Mouse (Mus musculus) embryonic fibroblast, embryonic 13.5 days (primary cell): ENCODE results near the gene Zbtb6. TPM values are rescaled to one million over a fixed set of nuclear protein-coding genes. Genes with fewer than 3 reads are reported as not detected.

Experiments
- H3K27ac ChIP-seq: 2 replicates; pipeline ENCODE4 v1.5.1; 2012; ENCODE audit warnings: low read length, control low read depth, inconsistent platforms; ENCODE audit not compliant: insufficient read depth
- H3K4me1 ChIP-seq: 2 replicates; pipeline ENCODE4 v1.6.1; 2011; ENCODE audit warnings: low read length; ENCODE audit not compliant: control insufficient read depth, insufficient read depth
- H3K4me3 ChIP-seq: 2 replicates; pipeline ENCODE4 v1.5.1; 2011; ENCODE audit warnings: mild to moderate bottlenecking, control low read depth, low read length; ENCODE audit not compliant: insufficient read depth
- CTCF ChIP-seq: IDR thresholded peaks from 2 replicates; pipeline ENCODE4 v1.5.1; 2011; ENCODE audit warnings: mild to moderate bottlenecking, control low read depth, low read length, moderate library complexity, borderline replicate concordance; ENCODE audit not compliant: insufficient read depth
- POLR2A ChIP-seq: IDR thresholded peaks from 2 replicates; pipeline ENCODE4 v1.6.1; 2011; ENCODE audit warnings: low read depth, mild to moderate bottlenecking, control low read depth, low read length, moderate library complexity
- polyA plus RNA-seq: library from polyadenylated mRNA; stranded (reverse); fragments of >200 nt; gene quantifications from 2 replicates; pipeline ENCODE4 v1.2.4, GENCODE M21; 2011; ENCODE audit warnings: low read depth; ENCODE audit not compliant: missing spikeins, insufficient read length

Gene Zbtb6
- polyA plus RNA-seq: 13.5 and 16.0 TPM in 2 replicates

- Histone ChIP-seq H3K27ac (peak within 1 kb of the TSS; percentile 80), H3K4me3 (peak within 1 kb of the TSS; percentile 96), H3K4me1 (peaks cover 4% of the 10 kb centered on the region; the same call in 1 of the 2 replicates)
- TF ChIP-seq POLR2A (peak; percentile 82), CTCF (no peak)
Measured at GRCm38 (mm10) chr2:37442611-37443591, at the start of gene Zbtb6, which contains the start of the genes Zbtb26 and Rabgap1. Gene Zbtb6 (minus strand): TSS chr2:37443171. Gene Zbtb26 (minus strand): TSS chr2:37443135. Gene Rabgap1 (plus strand): TSS chr2:37443279.

- H3K4me1 ChIP-seq: no peaks in the 10 kb centered on the region
- no peak overlapping the region for H3K4me3 ChIP-seq
- TF ChIP-seq CTCF (no peak), POLR2A (no peak)
- H3K27ac ChIP-seq: no peak overlapping the region
Measured at GRCm38 (mm10) chr2:37488956-37489355, 46.0 kb upstream of the Zbtb6 start.

GRCm38 (mm10) chr2:37486408-37486807 lies 43.4 kb upstream of the Zbtb6 start:
- H3K4me1 ChIP-seq: no peaks in the 10 kb centered on the region
- TF ChIP-seq POLR2A (no peak), CTCF (no peak)
- no peak overlapping the region for H3K4me3 ChIP-seq
- no peak overlapping the region for H3K27ac ChIP-seq

GRCm38 (mm10) chr2:37485370-37485769 lies 42.4 kb upstream of the Zbtb6 start:
- no peak overlapping the region for H3K4me3 ChIP-seq
- no peaks in the 10 kb centered on the region for H3K4me1 ChIP-seq

GRCm38 (mm10) chr2:37484165-37484564 lies 41.2 kb upstream of the Zbtb6 start:
- Histone ChIP-seq H3K27ac (no peak overlapping the region), H3K4me1 (no peaks in the 10 kb centered on the region), H3K4me3 (no peak overlapping the region)
- no peak for TF ChIP-seq POLR2A
- no peak for TF ChIP-seq CTCF

More at GRCm38 (mm10) chr2:37485370-37485769, 42.4 kb upstream of the Zbtb6 start:
- no peak for TF ChIP-seq CTCF
- no peak for TF ChIP-seq POLR2A
- H3K27ac ChIP-seq: no peak overlapping the region

- no peak for TF ChIP-seq POLR2A
- no peak for TF ChIP-seq CTCF
- no peak overlapping the region for H3K4me3 ChIP-seq
- H3K4me1 ChIP-seq: no peaks in the 10 kb centered on the region
- no peak overlapping the region for H3K27ac ChIP-seq
Measured at GRCm38 (mm10) chr2:37480039-37480438, 37.1 kb upstream of the Zbtb6 start.

- Histone ChIP-seq H3K4me1 (no peaks in the 10 kb centered on the region), H3K4me3 (no peak overlapping the region), H3K27ac (no peak overlapping the region)
- no peak for TF ChIP-seq CTCF
- no peak for TF ChIP-seq POLR2A
Measured at GRCm38 (mm10) chr2:37479559-37479958, 36.6 kb upstream of the Zbtb6 start.

GRCm38 (mm10) chr2:37466266-37466665 lies 23.3 kb upstream of the Zbtb6 start:
- no peak overlapping the region for H3K4me3 ChIP-seq
- TF ChIP-seq CTCF: no peak
- no peak for TF ChIP-seq POLR2A
- H3K27ac ChIP-seq: no peak overlapping the region
- no peaks in the 10 kb centered on the region for H3K4me1 ChIP-seq

- no peak for TF ChIP-seq CTCF
- no peak for TF ChIP-seq POLR2A
- no peak overlapping the region for H3K27ac ChIP-seq
- no peaks in the 10 kb centered on the region for H3K4me1 ChIP-seq
- H3K4me3 ChIP-seq: no peak overlapping the region
Measured at GRCm38 (mm10) chr2:37460707-37461106, 17.7 kb upstream of the Zbtb6 start.

GRCm38 (mm10) chr2:37452376-37452760 lies 9.4 kb upstream of the Zbtb6 start:
- no peaks in the 10 kb centered on the region for H3K4me1 ChIP-seq

More at GRCm38 (mm10) chr2:37452376-37452760, 9.4 kb upstream of the Zbtb6 start:
- TF ChIP-seq POLR2A (no peak), CTCF (no peak)
- Histone ChIP-seq H3K27ac (no peak overlapping the region), H3K4me3 (peak overlapping the region; percentile 88)
